In genomic region chr4:49603161-49603560, GRCm38 (mm10) we compare ENCODE assay signal across 23 mouse cellular contexts. TPM values are rescaled to one million over a fixed set of nuclear protein-coding genes. Genes with fewer than 3 reads are reported as not detected.
DNase-seq lines count a peak whose midpoint lies in the region; ATAC-seq lines count a peak whose summit lies in the region.
"Had no signal": no experiment of that assay in that cellular context is flagged by ENCODE, and none has a peak within 500 bp of the region (broad histone marks: within the 10 kb centered on the region; RNA-seq: fewer than 3 reads in every experiment).

No protein-coding gene starts in this region.

- no peak for ATAC-seq in kidney, embryonic 15.5 days (replicated peaks; ENCODE audit: low FRiP score)
- ATAC-seq: forebrain, embryonic 14.5 days; forebrain, embryonic 16.5 days had no signal

- H3K4me1 ChIP-seq in kidney, embryonic 15.5 days: peaks cover under 1% of the 10 kb centered on the region; the same call in 1 of the 2 replicates

- 0 out of 2 replicates have a peak, but pooled peaks cover 4% of the 10 kb centered on the region for H3K27me3 ChIP-seq in kidney, embryonic 15.5 days
- H3K27me3 ChIP-seq: embryonic facial prominence, embryonic 13.5 days; embryonic facial prominence, embryonic 15.5 days had no signal

- no peak overlapping the region for H3K4me3 ChIP-seq in kidney, embryonic 15.5 days (replicated peaks)
- H3K4me3 ChIP-seq: embryonic facial prominence, embryonic 13.5 days; embryonic facial prominence, embryonic 15.5 days; erythroblast, embryonic 14.5 days; forebrain, embryonic 10.5 days; forebrain, embryonic 12.5 days had no signal

- no peak overlapping the region for H3K4me2 ChIP-seq in kidney, embryonic 15.5 days
- H3K4me2 ChIP-seq: embryonic facial prominence, embryonic 13.5 days; embryonic facial prominence, embryonic 15.5 days; forebrain, embryonic 12.5 days had no signal

- H3K36me3 ChIP-seq in kidney, embryonic 15.5 days: no peaks in the 10 kb centered on the region
- H3K36me3 ChIP-seq: embryonic facial prominence, embryonic 13.5 days; embryonic facial prominence, embryonic 15.5 days; forebrain, embryonic 10.5 days; forebrain, embryonic 12.5 days had no signal

- H3K9me3 ChIP-seq in kidney, embryonic 15.5 days (replicated peaks): no peaks in the 10 kb centered on the region
- H3K9me3 ChIP-seq: embryonic facial prominence, embryonic 13.5 days; embryonic facial prominence, embryonic 15.5 days; forebrain, embryonic 10.5 days; forebrain, embryonic 12.5 days had no signal

- no peak overlapping the region for H3K27ac ChIP-seq in kidney, embryonic 15.5 days
- H3K27ac ChIP-seq: embryonic facial prominence, embryonic 13.5 days; embryonic facial prominence, embryonic 15.5 days; forebrain, embryonic 10.5 days; forebrain, embryonic 12.5 days had no signal

- no peak overlapping the region for H3K9ac ChIP-seq in kidney, embryonic 15.5 days
- H3K9ac ChIP-seq: embryonic facial prominence, embryonic 13.5 days; embryonic facial prominence, embryonic 15.5 days; forebrain, embryonic 12.5 days had no signal

- WGBS in kidney, embryonic 15.5 days: 68% methylated on average over 2 of the region's 2 CpGs

- peak; percentile 19 for DNase-seq in kidney, adult 11 months
- peak; percentile 68 for DNase-seq in kidney, adult 9 months
- no peak for DNase-seq in kidney, postnatal 4 days
- DNase-seq: adrenal gland, adult 2 months; adrenal gland, postnatal 10 days; adrenal gland, postnatal 25 days; cerebellum, adult 11 months; cerebellum, adult 18-20 months; cerebellum, adult 8-10 months; cerebellum, adult 9-11 months; cerebellum, postnatal 14 days; cerebellum, postnatal 36 days; embryo, embryonic 11 days had no signal

RNA-seq across cellular contexts. Expression of gene Tmem246, which starts 5.5 kb away (rescaled TPM):
- 19.6 and 21.9 TPM in 2 replicates for polyA plus RNA-seq in kidney, embryonic 15.5 days (2015; fragmentation: Nextera tagmentation; extraction: Ambion mirVana)

RNA-seq across cellular contexts. Expression of gene Rnf20, which starts 28.6 kb away (rescaled TPM):
- 44.2 and 45.1 TPM in 2 replicates for polyA plus RNA-seq in kidney, embryonic 15.5 days (2015; fragmentation: Nextera tagmentation; extraction: Ambion mirVana)

RNA-seq across cellular contexts. Expression of gene Aldob, which starts 53.8 kb away (rescaled TPM):
- polyA plus RNA-seq in kidney, embryonic 15.5 days (2015; fragmentation: Nextera tagmentation; extraction: Ambion mirVana): 235 and 237 TPM in 2 replicates
- polyA plus RNA-seq: C2C12; embryonic facial prominence, embryonic 11.5 days; embryonic facial prominence, embryonic 13.5 days; erythroblast, embryonic 14.5 days; forebrain, embryonic 10.5 days had no signal

Comparison
In these comparisons a context has a peak if more than half of its experiments do, and no peak if none do; other contexts are left out.
1. DNase-seq: peak in kidney, adult 11 months (single experiment) and kidney, adult 9 months (single experiment); none in kidney, postnatal 4 days (0 of 2).